Mouse (Mus musculus): Measurements from ENCODE around the gene Psen2. TPM values are rescaled to one million over a fixed set of nuclear protein-coding genes. Genes with fewer than 3 reads are reported as not detected.
A peak's percentile ranks its signal among the peaks of the same experiment; 100 is the strongest.

Psen2 gene
- total RNA-seq, 2 experiments from 2014 or later, result 17.2 to 22.2 TPM

GRCm38 (mm10) chr1:180265399-180265798, 2.2 kb upstream of the Psen2 start:
- no peak for TF ChIP-seq CTCF (conservative IDR thresholded peaks at IDR 0.05)
- peak overlapping the region; percentile 9; the same call in 1 of the 2 replicates for H3K4me3 ChIP-seq
- no peak overlapping the region for H3K27ac ChIP-seq
- no peak for DNase-seq (ENCODE audit: low spot score in 2 of 2)

- H3K4me3 ChIP-seq, result peak overlapping the region; percentile 9; the same call in 1 of the 2 replicates
- DNase-seq (ENCODE audit: low spot score in 2 of 2), result no peak
- H3K27ac ChIP-seq, result no peak overlapping the region
- no peak for TF ChIP-seq CTCF (conservative IDR thresholded peaks at IDR 0.05)
Observed at GRCm38 (mm10) chr1:180264851-180265250, 1.6 kb upstream of the Psen2 start.

- no peak for DNase-seq (ENCODE audit: low spot score in 2 of 2)
- Histone ChIP-seq H3K4me3 (no peak overlapping the region), H3K27ac (no peak overlapping the region)
- TF ChIP-seq CTCF (conservative IDR thresholded peaks at IDR 0.05), result no peak
Observed at GRCm38 (mm10) chr1:180264389-180264788, 1.2 kb upstream of the Psen2 start.

GRCm38 (mm10) chr1:180261857-180262570, 1.2 kb downstream of the Psen2 start:
- no peak overlapping the region for H3K27ac ChIP-seq
- no peak for DNase-seq (ENCODE audit: low spot score in 2 of 2)
- no peak for TF ChIP-seq CTCF (conservative IDR thresholded peaks at IDR 0.05)
- H3K4me3 ChIP-seq, result no peak overlapping the region

- Histone ChIP-seq H3K27ac (no peak overlapping the region), H3K4me3 (no peak overlapping the region)
- no peak for DNase-seq (ENCODE audit: low spot score in 2 of 2)
- TF ChIP-seq CTCF (conservative IDR thresholded peaks at IDR 0.05), result no peak
Observed at GRCm38 (mm10) chr1:180261415-180261814, 1.8 kb downstream of the Psen2 start.

- Histone ChIP-seq H3K4me3 (no peak overlapping the region), H3K27ac (no peak overlapping the region)
- no peak for DNase-seq (ENCODE audit: low spot score in 2 of 2)
- TF ChIP-seq CTCF (conservative IDR thresholded peaks at IDR 0.05), result no peak
Observed at GRCm38 (mm10) chr1:180260886-180261285, 2.4 kb downstream of the Psen2 start.

GRCm38 (mm10) chr1:180259753-180260152, 3.5 kb downstream of the Psen2 start:
- Histone ChIP-seq H3K4me3 (no peak overlapping the region), H3K27ac (no peak overlapping the region)
- TF ChIP-seq CTCF (conservative IDR thresholded peaks at IDR 0.05), result no peak
- no peak for DNase-seq (ENCODE audit: low spot score in 2 of 2)

GRCm38 (mm10) chr1:180257446-180257845, 5.8 kb downstream of the Psen2 start:
- no peak for TF ChIP-seq CTCF (conservative IDR thresholded peaks at IDR 0.05)
- Histone ChIP-seq H3K27ac (no peak overlapping the region), H3K4me3 (no peak overlapping the region)
- DNase-seq (ENCODE audit: low spot score in 2 of 2), result no peak

GRCm38 (mm10) chr1:180256866-180257265, 6.4 kb downstream of the Psen2 start:
- no peak for DNase-seq (ENCODE audit: low spot score in 2 of 2)
- TF ChIP-seq CTCF (conservative IDR thresholded peaks at IDR 0.05), result no peak
- Histone ChIP-seq H3K4me3 (peak overlapping the region; percentile 99), H3K27ac (peak overlapping the region; percentile 91)

GRCm38 (mm10) chr1:180256138-180256674, 7.0 kb downstream of the Psen2 start:
- H3K4me3 ChIP-seq, result peak overlapping the region; percentile 99
- TF ChIP-seq CTCF (conservative IDR thresholded peaks at IDR 0.05), result no peak
- H3K27ac ChIP-seq, result peak overlapping the region; percentile 91
- peak; percentile 96 to 98 for DNase-seq (ENCODE audit: low spot score in 2 of 2)

- DNase-seq (ENCODE audit: low spot score in 2 of 2), result peak; percentile 9 to 12
- no peak for TF ChIP-seq CTCF (conservative IDR thresholded peaks at IDR 0.05)
- Histone ChIP-seq H3K4me3 (peak overlapping the region; percentile 99), H3K27ac (peak overlapping the region; percentile 91)
Observed at GRCm38 (mm10) chr1:180255294-180256117, 7.7 kb downstream of the Psen2 start.

- no peak for DNase-seq (ENCODE audit: low spot score in 2 of 2)
- H3K4me3 ChIP-seq, result no peak overlapping the region
- no peak for TF ChIP-seq CTCF (conservative IDR thresholded peaks at IDR 0.05)
- no peak overlapping the region for H3K27ac ChIP-seq
Observed at GRCm38 (mm10) chr1:180254316-180254715, 8.9 kb downstream of the Psen2 start.

- no peak overlapping the region for H3K4me3 ChIP-seq
- TF ChIP-seq CTCF (conservative IDR thresholded peaks at IDR 0.05), result no peak
- no peak for DNase-seq (ENCODE audit: low spot score in 2 of 2)
- H3K27ac ChIP-seq, result no peak overlapping the region
Observed at GRCm38 (mm10) chr1:180252656-180253190, 10.5 kb downstream of the Psen2 start.
